Mouse (Mus musculus): ENCODE measurements around the gene Il22. TPM values are rescaled to one million over a fixed set of nuclear protein-coding genes. Genes with fewer than 3 reads are reported as not detected.
"Not testable (repeated sequence)": the region's sequence is repeated elsewhere in the genome, so short reads cannot be mapped to it uniquely, and the experiment has no call there.

The Il22 gene
- polyA plus RNA-seq, 1 experiment from 2014 or later, result 0.10 TPM

- not testable (repeated sequence) for H3K4me1 ChIP-seq; DNase-seq (ENCODE audit: low spot score); H3K9me3 ChIP-seq (replicated peaks)
Observed at GRCm38 (mm10) chr10:118249006-118249595, 44.4 kb downstream of the Il22 start.

GRCm38 (mm10) chr10:118250852-118251295 is 46.1 kb downstream of the Il22 start:
- Histone ChIP-seq H3K4me3 (no peak overlapping the region), H3K36me3 (no peaks in the 10 kb centered on the region), H3K27me3 (ENCODE audit: low read depth, poor library complexity, severe bottlenecking) (no peaks in the 10 kb centered on the region), H3K27ac (replicated peaks) (no peak overlapping the region), H3K9me3 (replicated peaks) (no peaks in the 10 kb centered on the region), H3K4me1 (peaks cover 2% of the 10 kb centered on the region; the same call in 1 of the 2 replicates)
- DNase-seq (ENCODE audit: low spot score), result peak; percentile 64
- 53% methylated on average over 10 of the region's 10 CpGs for WGBS

More at GRCm38 (mm10) chr10:118249006-118249595, 44.4 kb downstream of the Il22 start:
- H3K27ac ChIP-seq (replicated peaks); H3K36me3 ChIP-seq; H3K4me3 ChIP-seq; H3K27me3 ChIP-seq (ENCODE audit: low read depth, poor library complexity, severe bottlenecking): not testable (repeated sequence)
- 90% methylated on average over 11 of the region's 11 CpGs for WGBS

- not testable (repeated sequence) for H3K27me3 ChIP-seq (ENCODE audit: low read depth, poor library complexity, severe bottlenecking); DNase-seq (ENCODE audit: low spot score); H3K4me3 ChIP-seq; H3K27ac ChIP-seq (replicated peaks); H3K9me3 ChIP-seq (replicated peaks); H3K36me3 ChIP-seq; H3K4me1 ChIP-seq
- no CpG with 5 or more reads among the region's 13 CpGs for WGBS
Observed at GRCm38 (mm10) chr10:118258388-118258787, 53.6 kb downstream of the Il22 start, which contains the start of gene Gm32802. TSS of gene Gm32802 (plus strand) at chr10:118258688.

Other genes starting within 250 kb of the Il22 start
- 53.8 and 56.2 TPM in 2 replicates for gene Mdm1, start 63.1 kb upstream of the Il22 start, polyA plus RNA-seq (2016; fragmentation: Nextera tagmentation; extraction: Ambion mirVana)
- gene Gm32717, start 35.8 kb downstream of the Il22 start, polyA plus RNA-seq (2016; fragmentation: Nextera tagmentation; extraction: Ambion mirVana), result 0.11 TPM in 1 of 2 replicates, not detected in the other
- gene Gm32802, start 53.7 kb downstream of the Il22 start, polyA plus RNA-seq (2016; fragmentation: Nextera tagmentation; extraction: Ambion mirVana), result 0.11 TPM in 1 of 2 replicates, not detected in the other
- gene Iltifb, start 90.1 kb downstream of the Il22 start, polyA plus RNA-seq (2016; fragmentation: Nextera tagmentation; extraction: Ambion mirVana), result not detected in 2 replicates
- not detected in 2 replicates for gene Gm9040, start 122.0 kb downstream of the Il22 start, polyA plus RNA-seq (2016; fragmentation: Nextera tagmentation; extraction: Ambion mirVana)
- not detected in 2 replicates for gene Gm9044, start 127.5 kb downstream of the Il22 start, polyA plus RNA-seq (2016; fragmentation: Nextera tagmentation; extraction: Ambion mirVana)
- 0.06 and 0.12 TPM in 2 replicates for gene Gm9045, start 132.9 kb downstream of the Il22 start, polyA plus RNA-seq (2016; fragmentation: Nextera tagmentation; extraction: Ambion mirVana)
- not detected in 2 replicates for gene Gm9046, start 138.3 kb downstream of the Il22 start, polyA plus RNA-seq (2016; fragmentation: Nextera tagmentation; extraction: Ambion mirVana)
- gene Gm9048, start 143.7 kb downstream of the Il22 start, polyA plus RNA-seq (2016; fragmentation: Nextera tagmentation; extraction: Ambion mirVana), result not detected in 2 replicates
- gene Gm9049, start 149.2 kb downstream of the Il22 start, polyA plus RNA-seq (2016; fragmentation: Nextera tagmentation; extraction: Ambion mirVana), result 0.06 and 0.12 TPM in 2 replicates
- not detected in 2 replicates for gene Ifng, start 236.1 kb downstream of the Il22 start, polyA plus RNA-seq (2016; fragmentation: Nextera tagmentation; extraction: Ambion mirVana)